Comparison of ENCODE assay signal across 10 mouse cellular contexts in genomic region chr16:4907386-4907785, GRCm38 (mm10). TPM values are rescaled to one million over a fixed set of nuclear protein-coding genes. Genes with fewer than 3 reads are reported as not detected.
DNase-seq lines count a peak whose midpoint lies in the region; ATAC-seq and TF ChIP-seq lines count a peak whose summit lies in the region.
"Had no signal": no experiment of that assay in that cellular context is flagged by ENCODE, and none has a peak within 500 bp of the region (broad histone marks: within the 10 kb centered on the region; RNA-seq: fewer than 3 reads in every experiment).

No protein-coding gene starts in this region.

- ATAC-seq in hindbrain, embryonic 16.5 days: peak; percentile 46; the same call in 1 of the 2 replicates
- no peak for ATAC-seq in hindbrain, embryonic 11.5 days (ENCODE audit: low FRiP score)
- no peak for ATAC-seq in limb, embryonic 12.5 days (ENCODE audit: insufficient number of reproducible peaks, insufficient read depth, low FRiP score, low TSS enrichment, low read depth)
- ATAC-seq: midbrain, embryonic 16.5 days had no signal

- no peak overlapping the region for H3K27ac ChIP-seq in hindbrain, embryonic 16.5 days (ENCODE audit: low read depth, low read length)
- no peak overlapping the region for H3K27ac ChIP-seq in hindbrain, embryonic 11.5 days (ENCODE audit: low read depth, low read length)
- H3K27ac ChIP-seq in limb, embryonic 12.5 days: 0 out of 2 replicates have a peak overlapping the region, but pooled peaks have one; percentile 7
- no peak overlapping the region for H3K27ac ChIP-seq in limb, embryonic 10.5 days
- H3K27ac ChIP-seq in cortical plate, adult 2 months (ENCODE audit: insufficient read depth, low read length): peak overlapping the region; percentile 12

- WGBS in hindbrain, embryonic 16.5 days: 89% methylated on average over 2 of the region's 2 CpGs
- WGBS in hindbrain, embryonic 11.5 days: 73% methylated on average over 2 of the region's 2 CpGs
- WGBS in limb, embryonic 12.5 days: 76% methylated on average over 2 of the region's 2 CpGs
- WGBS in limb, embryonic 10.5 days: 88% methylated on average over 2 of the region's 2 CpGs

- TF ChIP-seq CTCF in cortical plate, adult 2 months (IDR thresholded peaks at IDR 0.05; ENCODE audit: extremely low read depth, insufficient read depth, low read length): no peak

- peaks cover 13% of the 10 kb centered on the region for H3K36me3 ChIP-seq in hindbrain, embryonic 16.5 days (ENCODE audit: control insufficient read depth, insufficient read depth, low read length)
- H3K36me3 ChIP-seq in hindbrain, embryonic 11.5 days (ENCODE audit: control insufficient read depth, insufficient read depth, low read length): no peaks in the 10 kb centered on the region
- H3K36me3 ChIP-seq in limb, embryonic 12.5 days: peaks cover 53% of the 10 kb centered on the region
- H3K36me3 ChIP-seq in limb, embryonic 10.5 days: peaks cover 50% of the 10 kb centered on the region

- no peaks in the 10 kb centered on the region for H3K27me3 ChIP-seq in hindbrain, embryonic 16.5 days (replicated peaks; ENCODE audit: control insufficient read depth, insufficient read depth, low read length)
- H3K27me3 ChIP-seq in hindbrain, embryonic 11.5 days (ENCODE audit: control insufficient read depth, insufficient read depth, low read length): no peaks in the 10 kb centered on the region
- H3K27me3 ChIP-seq in limb, embryonic 12.5 days: no peaks in the 10 kb centered on the region
- H3K27me3 ChIP-seq in limb, embryonic 10.5 days (ENCODE audit: low read depth, poor library complexity, severe bottlenecking): no peaks in the 10 kb centered on the region

- no peak for DNase-seq in hindbrain, embryonic 11.5 days (ENCODE audit: low spot score)
- DNase-seq in limb, embryonic 10.5 days (ENCODE audit: low spot score): no peak
- peak; percentile 21 for DNase-seq in Muller cell, postnatal 12 days (ENCODE audit: inconsistent ontology term)
- no peak for DNase-seq in left cerebral cortex, postnatal 10 days (ENCODE audit: extremely low spot score in 1 of 2, low spot score in 2 of 2)
- DNase-seq: adrenal gland, postnatal 36 days; gastrocnemius, postnatal 36 days had no signal

- no peaks in the 10 kb centered on the region for H3K9me3 ChIP-seq in hindbrain, embryonic 16.5 days (ENCODE audit: control insufficient read depth, low read length)
- no peaks in the 10 kb centered on the region for H3K9me3 ChIP-seq in hindbrain, embryonic 11.5 days (ENCODE audit: control insufficient read depth, low read length)
- no peaks in the 10 kb centered on the region for H3K9me3 ChIP-seq in limb, embryonic 12.5 days
- H3K9me3 ChIP-seq in limb, embryonic 10.5 days (replicated peaks): no peaks in the 10 kb centered on the region

- no peaks in the 10 kb centered on the region for H3K4me1 ChIP-seq in hindbrain, embryonic 16.5 days (ENCODE audit: control insufficient read depth, insufficient read depth, low read depth, low read length)
- H3K4me1 ChIP-seq in hindbrain, embryonic 11.5 days (replicated peaks; ENCODE audit: control insufficient read depth, insufficient read depth, low read length): no peaks in the 10 kb centered on the region
- peaks cover 12% of the 10 kb centered on the region for H3K4me1 ChIP-seq in limb, embryonic 12.5 days (replicated peaks)
- H3K4me1 ChIP-seq in limb, embryonic 10.5 days: peaks cover 24% of the 10 kb centered on the region
- H3K4me1 ChIP-seq in cortical plate, adult 2 months (ENCODE audit: control insufficient read depth, insufficient read depth, low read length): peaks cover 2% of the 10 kb centered on the region; the same call in 1 of the 2 replicates

- TF ChIP-seq POLR2A in cortical plate, adult 2 months (IDR thresholded peaks at IDR 0.05; ENCODE audit: extremely low read depth, insufficient read depth, low read length): no peak

- no peak overlapping the region for H3K9ac ChIP-seq in hindbrain, embryonic 16.5 days (ENCODE audit: low read depth, low read length)
- no peak overlapping the region for H3K9ac ChIP-seq in hindbrain, embryonic 11.5 days (ENCODE audit: low read depth, low read length)
- 0 out of 2 replicates have a peak overlapping the region, but pooled peaks have one; percentile 27 for H3K9ac ChIP-seq in limb, embryonic 12.5 days (replicated peaks)

- no peak overlapping the region for H3K4me2 ChIP-seq in hindbrain, embryonic 16.5 days (ENCODE audit: low read length)
- H3K4me2 ChIP-seq in hindbrain, embryonic 11.5 days (replicated peaks; ENCODE audit: low read depth, low read length): no peak overlapping the region
- H3K4me2 ChIP-seq in limb, embryonic 12.5 days: no peak overlapping the region

- no peak overlapping the region for H3K4me3 ChIP-seq in hindbrain, embryonic 16.5 days (ENCODE audit: low read length)
- H3K4me3 ChIP-seq in hindbrain, embryonic 11.5 days (ENCODE audit: low read depth, low read length): no peak overlapping the region
- H3K4me3 ChIP-seq in limb, embryonic 12.5 days (replicated peaks): no peak overlapping the region
- no peak overlapping the region for H3K4me3 ChIP-seq in limb, embryonic 10.5 days
- no peak overlapping the region for H3K4me3 ChIP-seq in cortical plate, adult 2 months (ENCODE audit: insufficient read depth, low read length)

- intact Hi-C loops in left cerebral cortex, postnatal 10 days (cut with DNase I): no loop called here

RNA-seq across cellular contexts. Expression of gene Mgrn1, which starts 21.3 kb away (rescaled TPM):
- 133 and 140 TPM in 2 replicates for polyA plus RNA-seq in hindbrain, embryonic 16.5 days (2015; fragmentation: Nextera tagmentation; extraction: Ambion mirVana)
- 61.3 and 68.8 TPM in 2 replicates for polyA plus RNA-seq in hindbrain, embryonic 11.5 days (2014; fragmentation: Nextera tagmentation; extraction: Ambion mirVana)
- 87.1 and 87.5 TPM in 2 replicates for polyA plus RNA-seq in limb, embryonic 12.5 days (2016; fragmentation: Nextera tagmentation; extraction: Ambion mirVana)
- polyA plus RNA-seq in limb, embryonic 10.5 days (2016; fragmentation: Nextera tagmentation; extraction: Ambion mirVana): 68.0 and 84.5 TPM in 2 replicates
- polyA plus RNA-seq in cortical plate, adult 2 months (2012; rRNA removed): 229 and 239 TPM in 2 replicates
- 100 to 1,000 TPM; 176 to 182 TPM for total RNA-seq in left cerebral cortex, postnatal 10 days (2021)

RNA-seq across cellular contexts. Expression of gene Ubald1, which starts 27.3 kb away (rescaled TPM):
- polyA plus RNA-seq in hindbrain, embryonic 16.5 days (2015; fragmentation: Nextera tagmentation; extraction: Ambion mirVana): 55.2 and 73.2 TPM in 2 replicates
- 26.1 and 28.9 TPM in 2 replicates for polyA plus RNA-seq in hindbrain, embryonic 11.5 days (2014; fragmentation: Nextera tagmentation; extraction: Ambion mirVana)
- 31.5 and 35.3 TPM in 2 replicates for polyA plus RNA-seq in limb, embryonic 12.5 days (2016; fragmentation: Nextera tagmentation; extraction: Ambion mirVana)
- 43.6 and 43.8 TPM in 2 replicates for polyA plus RNA-seq in limb, embryonic 10.5 days (2016; fragmentation: Nextera tagmentation; extraction: Ambion mirVana)
- polyA plus RNA-seq in cortical plate, adult 2 months (2012; rRNA removed): 58.4 and 59.4 TPM in 2 replicates
- 10 to 100 TPM; 70.4 to 70.6 TPM for total RNA-seq in left cerebral cortex, postnatal 10 days (2021)

RNA-seq across cellular contexts. Expression of gene Nudt16l1, which starts 31.2 kb away (rescaled TPM):
- polyA plus RNA-seq in hindbrain, embryonic 16.5 days (2015; fragmentation: Nextera tagmentation; extraction: Ambion mirVana): 132 and 137 TPM in 2 replicates
- 131 and 138 TPM in 2 replicates for polyA plus RNA-seq in hindbrain, embryonic 11.5 days (2014; fragmentation: Nextera tagmentation; extraction: Ambion mirVana)
- 168 and 171 TPM in 2 replicates for polyA plus RNA-seq in limb, embryonic 12.5 days (2016; fragmentation: Nextera tagmentation; extraction: Ambion mirVana)
- 156 and 167 TPM in 2 replicates for polyA plus RNA-seq in limb, embryonic 10.5 days (2016; fragmentation: Nextera tagmentation; extraction: Ambion mirVana)
- polyA plus RNA-seq in cortical plate, adult 2 months (2012; rRNA removed): 102 and 104 TPM in 2 replicates
- 10 to 100 TPM; 69.3 to 73.0 TPM for total RNA-seq in left cerebral cortex, postnatal 10 days (2021)

RNA-seq across cellular contexts. Expression of gene Anks3, which starts 56.6 kb away (rescaled TPM):
- 68.6 and 71.5 TPM in 2 replicates for polyA plus RNA-seq in hindbrain, embryonic 16.5 days (2015; fragmentation: Nextera tagmentation; extraction: Ambion mirVana)
- polyA plus RNA-seq in hindbrain, embryonic 11.5 days (2014; fragmentation: Nextera tagmentation; extraction: Ambion mirVana): 41.1 and 46.6 TPM in 2 replicates
- 63.0 and 67.6 TPM in 2 replicates for polyA plus RNA-seq in limb, embryonic 12.5 days (2016; fragmentation: Nextera tagmentation; extraction: Ambion mirVana)
- 43.6 and 55.6 TPM in 2 replicates for polyA plus RNA-seq in limb, embryonic 10.5 days (2016; fragmentation: Nextera tagmentation; extraction: Ambion mirVana)
- polyA plus RNA-seq in cortical plate, adult 2 months (2012; rRNA removed): 101 and 118 TPM in 2 replicates
- 10 to 100 TPM; 47.3 to 51.6 TPM for total RNA-seq in left cerebral cortex, postnatal 10 days (2021)

Comparison
In these comparisons a context has a peak if more than half of its experiments do, and no peak if none do; other contexts are left out.
1. H3K27ac ChIP-seq: peak in limb, embryonic 12.5 days (single experiment) and cortical plate, adult 2 months (single experiment); none in hindbrain, embryonic 16.5 days (single experiment), hindbrain, embryonic 11.5 days (single experiment) and limb, embryonic 10.5 days (single experiment).